Mouse (Mus musculus): ENCODE results near the gene Mrap2.

DNA sequence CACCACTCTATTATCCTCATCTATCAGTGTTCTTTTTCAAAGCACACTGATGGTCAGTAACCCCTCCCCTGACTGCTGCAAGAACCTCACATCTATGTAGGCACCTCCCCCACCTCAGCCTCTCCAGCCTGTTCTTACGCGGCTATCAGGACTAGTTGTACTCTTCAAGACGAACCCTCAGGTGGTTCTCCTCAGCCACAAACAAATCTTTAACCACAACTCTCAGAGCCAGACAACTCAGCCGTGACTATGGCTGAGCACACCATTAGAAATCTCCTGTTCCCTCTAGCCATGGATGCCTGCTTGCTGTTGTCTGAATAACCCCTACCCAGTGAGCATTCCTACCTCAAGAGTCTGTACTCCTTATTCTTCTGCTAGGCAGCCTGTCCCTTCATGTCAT is 69.1 kb downstream of the Mrap2 start:
- TF ChIP-seq CTCF (IDR thresholded peaks at IDR 0.05; ENCODE audit: low read depth): no peak
- TF ChIP-seq EP300 (IDR thresholded peaks at IDR 0.05; ENCODE audit: low read depth): no peak
